Comparison of ENCODE assay signal across 22 mouse cellular contexts in the genomic region with DNA sequence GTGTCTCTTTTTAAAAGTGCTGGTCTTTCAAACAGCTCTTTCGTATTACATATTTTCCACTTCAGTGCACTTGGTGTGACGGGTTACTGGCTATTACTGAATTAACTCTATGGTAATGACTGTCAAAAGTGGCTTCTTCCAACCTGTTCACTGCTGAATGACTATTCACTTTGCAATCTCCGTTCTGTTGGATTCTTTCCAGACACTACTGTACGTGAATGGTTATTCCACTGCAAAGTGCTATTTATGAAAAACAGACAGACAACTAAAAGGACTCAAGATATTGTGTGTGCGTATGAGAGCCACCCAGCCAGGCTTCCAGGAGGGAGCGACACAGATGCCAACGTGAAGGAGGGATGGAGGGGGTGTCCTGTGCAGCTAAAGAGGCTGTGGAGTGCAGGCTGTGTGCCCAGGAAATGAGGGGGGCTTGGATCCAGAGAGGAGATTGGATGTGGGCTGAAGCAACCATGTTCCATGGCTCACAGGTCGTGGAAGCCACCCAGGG. TPM values are rescaled to one million over a fixed set of nuclear protein-coding genes. Genes with fewer than 3 reads are reported as not detected.
DNase-seq lines count a peak whose midpoint lies in the region; ATAC-seq lines count a peak whose summit lies in the region.
"Had no signal": no experiment of that assay in that cellular context is flagged by ENCODE, and none has a peak within 500 bp of the region (broad histone marks: within the 10 kb centered on the region; RNA-seq: fewer than 3 reads in every experiment).

No protein-coding gene starts in this region.

- H3K27me3 ChIP-seq in heart, embryonic 12.5 days (replicated peaks): peaks cover 32% of the 10 kb centered on the region
- H3K27me3 ChIP-seq in intestine, embryonic 15.5 days (replicated peaks): no peaks in the 10 kb centered on the region
- H3K27me3 ChIP-seq in intestine, embryonic 16.5 days (replicated peaks; ENCODE audit: control insufficient read depth, insufficient read depth, low read length): no peaks in the 10 kb centered on the region
- no peaks in the 10 kb centered on the region for H3K27me3 ChIP-seq in forebrain, embryonic 14.5 days (replicated peaks; ENCODE audit: control insufficient read depth, insufficient read depth, low read length)
- H3K27me3 ChIP-seq: embryonic facial prominence, embryonic 12.5 days; midbrain, embryonic 15.5 days had no signal

- no peaks in the 10 kb centered on the region for H3K9me3 ChIP-seq in heart, embryonic 12.5 days (replicated peaks)
- no peaks in the 10 kb centered on the region for H3K9me3 ChIP-seq in intestine, embryonic 15.5 days
- H3K9me3 ChIP-seq in intestine, embryonic 16.5 days (ENCODE audit: control insufficient read depth, low read length): no peaks in the 10 kb centered on the region
- no peaks in the 10 kb centered on the region for H3K9me3 ChIP-seq in forebrain, embryonic 14.5 days (replicated peaks; ENCODE audit: control insufficient read depth, low read length)
- H3K9me3 ChIP-seq: embryonic facial prominence, embryonic 12.5 days; liver, embryonic 12.5 days; midbrain, embryonic 15.5 days had no signal

- intact Hi-C loops in heart, postnatal 25 days (cut with DNase I): no loop called here

- peaks cover 56% of the 10 kb centered on the region for H3K4me1 ChIP-seq in heart, embryonic 12.5 days (replicated peaks)
- peaks cover 34% of the 10 kb centered on the region for H3K4me1 ChIP-seq in intestine, embryonic 15.5 days (replicated peaks)
- peaks cover 26% of the 10 kb centered on the region for H3K4me1 ChIP-seq in intestine, embryonic 16.5 days (ENCODE audit: control insufficient read depth, insufficient read depth, low read length)
- peaks cover 32% of the 10 kb centered on the region for H3K4me1 ChIP-seq in forebrain, embryonic 14.5 days (ENCODE audit: control insufficient read depth, insufficient read depth, low read length)
- H3K4me1 ChIP-seq: liver, embryonic 12.5 days had no signal

- no peak for ATAC-seq in heart, embryonic 12.5 days (ENCODE audit: insufficient number of reproducible peaks, low FRiP score)
- ATAC-seq in intestine, embryonic 15.5 days: no peak
- ATAC-seq in intestine, embryonic 16.5 days: no peak
- peak; percentile 9; the same call in 1 of the 2 replicates for ATAC-seq in forebrain, embryonic 14.5 days
- ATAC-seq: liver, embryonic 12.5 days; midbrain, embryonic 15.5 days had no signal

- 0 out of 2 replicates have a peak overlapping the region, but pooled peaks have one; percentile 8 for H3K27ac ChIP-seq in heart, embryonic 12.5 days (ENCODE audit: poor library complexity, severe bottlenecking)
- 0 out of 2 replicates have a peak overlapping the region, but pooled peaks have one; percentile 9 for H3K27ac ChIP-seq in intestine, embryonic 15.5 days
- no peak overlapping the region for H3K27ac ChIP-seq in intestine, embryonic 16.5 days (ENCODE audit: low read length)
- peak overlapping the region; percentile 50; the same call in 1 of the 2 replicates for H3K27ac ChIP-seq in forebrain, embryonic 14.5 days (ENCODE audit: low read depth, low read length)
- H3K27ac ChIP-seq: embryonic facial prominence, embryonic 12.5 days; left cerebral cortex, adult 2 months; liver, embryonic 12.5 days; midbrain, embryonic 15.5 days had no signal

- no peak overlapping the region for H3K9ac ChIP-seq in heart, embryonic 12.5 days
- H3K9ac ChIP-seq in intestine, embryonic 15.5 days: no peak overlapping the region
- H3K9ac ChIP-seq in intestine, embryonic 16.5 days (ENCODE audit: low read depth, low read length): no peak overlapping the region
- H3K9ac ChIP-seq in forebrain, embryonic 14.5 days (ENCODE audit: low read length): no peak overlapping the region
- H3K9ac ChIP-seq: embryonic facial prominence, embryonic 12.5 days; liver, embryonic 12.5 days; lung, embryonic 14.5 days; midbrain, embryonic 15.5 days had no signal

- DNase-seq in heart, postnatal 25 days (ENCODE audit: low spot score): no peak
- DNase-seq in MN1 (ENCODE audit: low spot score): peak; percentile 48
- peak; percentile 46 for DNase-seq in forebrain, embryonic 14.5 days (ENCODE audit: low spot score)
- no peak for DNase-seq in lung, postnatal 25 days (ENCODE audit: low spot score)
- no peak for DNase-seq in layer of hippocampus, adult 8-10 months (ENCODE audit: low spot score in 2 of 2)
- DNase-seq: adrenal gland, postnatal 36 days; B cell, adult 2 months; cerebellum, adult 9-10 months; heart, adult 11 months; heart, postnatal 14 days; kidney, adult 18-20 months; kidney, postnatal 10 days; lung, embryonic 14.5 days; right cerebral cortex, postnatal 4 days; thymus, postnatal 4 days had no signal

- WGBS in heart, embryonic 12.5 days: 53% methylated on average over 8 of the region's 8 CpGs
- 66% methylated on average over 8 of the region's 8 CpGs for WGBS in intestine, embryonic 15.5 days
- 69% methylated on average over 8 of the region's 8 CpGs for WGBS in intestine, embryonic 16.5 days
- WGBS in forebrain, embryonic 14.5 days: 22% methylated on average over 8 of the region's 8 CpGs

- no peak overlapping the region for H3K4me3 ChIP-seq in heart, embryonic 12.5 days
- H3K4me3 ChIP-seq in intestine, embryonic 15.5 days (replicated peaks): no peak overlapping the region
- no peak overlapping the region for H3K4me3 ChIP-seq in intestine, embryonic 16.5 days (ENCODE audit: low read length)
- no peak overlapping the region for H3K4me3 ChIP-seq in forebrain, embryonic 14.5 days (ENCODE audit: low read depth, low read length)
- H3K4me3 ChIP-seq: embryonic facial prominence, embryonic 12.5 days; left cerebral cortex, adult 2 months; liver, embryonic 12.5 days; midbrain, embryonic 15.5 days had no signal

- H3K4me2 ChIP-seq in heart, embryonic 12.5 days: no peak overlapping the region
- H3K4me2 ChIP-seq in intestine, embryonic 15.5 days (replicated peaks): no peak overlapping the region
- no peak overlapping the region for H3K4me2 ChIP-seq in intestine, embryonic 16.5 days (ENCODE audit: low read depth, low read length)
- H3K4me2 ChIP-seq in forebrain, embryonic 14.5 days (ENCODE audit: low read length): no peak overlapping the region
- H3K4me2 ChIP-seq: embryonic facial prominence, embryonic 12.5 days; liver, embryonic 12.5 days; lung, embryonic 14.5 days; midbrain, embryonic 15.5 days had no signal

- no peaks in the 10 kb centered on the region for H3K36me3 ChIP-seq in heart, embryonic 12.5 days
- H3K36me3 ChIP-seq in intestine, embryonic 15.5 days: no peaks in the 10 kb centered on the region
- H3K36me3 ChIP-seq in intestine, embryonic 16.5 days (ENCODE audit: control insufficient read depth, insufficient read depth, low read length): no peaks in the 10 kb centered on the region
- no peaks in the 10 kb centered on the region for H3K36me3 ChIP-seq in forebrain, embryonic 14.5 days (ENCODE audit: control insufficient read depth, insufficient read depth, low read length)
- H3K36me3 ChIP-seq: embryonic facial prominence, embryonic 12.5 days; liver, embryonic 12.5 days; midbrain, embryonic 15.5 days had no signal

RNA-seq across cellular contexts. Expression of a gene that starts 7.5 kb away (rescaled TPM):
- polyA plus RNA-seq in heart, embryonic 12.5 days (2016; fragmentation: Nextera tagmentation; extraction: Ambion mirVana): 0.69 and 0.72 TPM in 2 replicates
- under 1 TPM; 0.84 to 0.99 TPM for total RNA-seq in heart, postnatal 25 days (2021)
- 1.9 TPM in 2 replicates for polyA plus RNA-seq in intestine, embryonic 15.5 days (2015; fragmentation: Nextera tagmentation; extraction: Ambion mirVana)
- 1.3 and 1.4 TPM in 2 replicates for polyA plus RNA-seq in intestine, embryonic 16.5 days (2015; fragmentation: Nextera tagmentation; extraction: Ambion mirVana)
- polyA plus RNA-seq in forebrain, embryonic 14.5 days (2014; fragmentation: Nextera tagmentation; extraction: Ambion mirVana): 0.52 and 0.70 TPM in 2 replicates
- 1 to 10 TPM; 1.3 to 2.5 (median 1.8) TPM for total RNA-seq in layer of hippocampus, adult 8-10 months (2022)

Comparison
In these comparisons a context has a peak if more than half of its experiments do, and no peak if none do; other contexts are left out.
1. DNase-seq: peak in MN1 (single experiment) and forebrain, embryonic 14.5 days (single experiment); none in heart, postnatal 25 days (single experiment), lung, postnatal 25 days (single experiment) and layer of hippocampus, adult 8-10 months (0 of 2).